Mouse (Mus musculus) c-Kit-negative CD71-positive TER-119-positive erythroid progenitor cells, embryonic 14.5 days (primary cell): ENCODE measurements around the gene Tex13c1.

Experiments
- DNase-seq: peaks from one replicate; pipeline ENCODE4 v3.0.0-alpha.2; 2013; ENCODE audit warnings: low read depth, low spot score

Tex13c1 gene

DNA sequence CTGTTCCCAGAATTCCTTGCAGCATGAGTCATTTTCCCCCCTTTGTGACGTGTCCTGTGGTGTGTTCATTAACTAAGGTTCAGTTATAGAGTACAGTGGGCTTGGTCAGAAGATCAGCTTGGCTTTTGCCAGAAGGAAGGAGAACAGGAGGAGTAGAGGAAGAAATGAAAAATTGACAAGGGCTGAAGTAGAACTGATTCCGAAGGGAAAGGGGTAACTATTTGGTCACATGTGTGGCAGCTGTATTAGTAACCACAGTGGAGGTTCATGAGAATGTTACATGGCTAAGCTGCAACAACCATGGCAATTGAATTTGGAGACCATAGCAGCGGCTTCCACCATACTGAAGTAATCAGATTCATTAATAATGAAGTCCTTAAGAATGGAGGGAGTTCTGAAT lies at the start of gene Tex13c1:
Tex13c1 (plus strand) TSS at position 301 of the 400 bp plus-strand sequence.
- DNase-seq, result no peak
